Mouse (Mus musculus) cerebellum, adult 2 months (tissue): ENCODE measurements at regions not wholly inside any gene's neighbourhood (a gene's known extent, or its start where the extent isn't known, plus 50 kb on each side); places are given as distances from the start of the nearest gene placed in this dataset.

Experiments used
- CTCF ChIP-seq: fragments of 200-500 bp; IDR thresholded peaks from 2 replicates; pipeline ENCODE4 v1.5.1; 2011; ENCODE audit warnings: low read depth, mild to moderate bottlenecking, control low read depth, low read length, moderate library complexity, borderline replicate concordance; ENCODE audit not compliant: insufficient read depth
- POLR2A ChIP-seq: fragments of 200-500 bp; IDR thresholded peaks from 2 replicates; pipeline ENCODE4 v1.6.1; 2011; ENCODE audit warnings: low read length, control low read depth, borderline replicate concordance; ENCODE audit not compliant: insufficient read depth

GRCm38 (mm10) chr4:124236476-124236875, 318.7 kb upstream of the 4930535I16Rik start:
- TF ChIP-seq CTCF (no peak), POLR2A (no peak)
